In the genomic region with DNA sequence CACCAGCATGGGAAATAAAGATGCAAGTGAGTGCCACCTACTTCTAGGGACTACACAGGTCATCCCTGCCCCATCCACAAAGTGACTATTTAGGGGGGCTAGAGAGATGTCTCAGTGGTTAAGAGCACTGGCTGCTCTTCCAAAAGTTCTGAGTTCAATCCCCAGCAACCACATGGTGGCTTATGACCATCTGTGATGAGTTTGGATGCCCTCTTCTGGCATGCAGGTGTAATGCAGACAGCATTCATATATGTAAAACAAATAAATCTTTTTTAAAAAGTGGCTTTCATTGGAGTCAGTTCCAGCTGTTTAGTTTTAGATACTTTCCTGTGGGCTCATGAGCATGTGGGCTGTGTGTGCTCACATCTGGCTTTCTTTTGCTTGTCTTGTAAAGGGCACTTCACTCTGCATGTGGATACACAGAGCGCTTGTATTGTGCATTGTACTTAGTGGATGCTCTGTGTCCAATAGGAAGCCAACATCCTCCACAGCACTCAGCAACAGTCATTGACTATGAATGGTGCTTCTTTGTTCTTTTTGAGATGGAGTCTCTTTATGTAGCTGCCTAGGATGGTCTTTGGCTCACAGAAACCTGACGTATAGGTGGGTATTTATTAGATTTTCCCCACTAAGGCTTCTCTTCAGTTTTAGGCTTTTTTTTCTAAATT, we compare ENCODE assay signal across 12 mouse cellular contexts. TPM values are rescaled to one million over a fixed set of nuclear protein-coding genes. Genes with fewer than 3 reads are reported as not detected.
DNase-seq lines count a peak whose midpoint lies in the region; ATAC-seq and TF ChIP-seq lines count a peak whose summit lies in the region.
"Had no signal": no experiment of that assay in that cellular context is flagged by ENCODE, and none has a peak within 500 bp of the region (broad histone marks: within the 10 kb centered on the region; RNA-seq: fewer than 3 reads in every experiment).

No protein-coding gene starts in this region.

- H3K4me3 ChIP-seq in intestine, postnatal 0 days (ENCODE audit: low read depth, low read length) = no peak overlapping the region
- no peak overlapping the region for H3K4me3 ChIP-seq in intestine, embryonic 15.5 days (replicated peaks)
- H3K4me3 ChIP-seq in midbrain, embryonic 11.5 days (ENCODE audit: low read depth, low read length) = no peak overlapping the region
- no peak overlapping the region for H3K4me3 ChIP-seq in midbrain, embryonic 10.5 days

- H3K27me3 ChIP-seq in intestine, postnatal 0 days (replicated peaks; ENCODE audit: control insufficient read depth, insufficient read depth, low read length) = no peaks in the 10 kb centered on the region
- H3K27me3 ChIP-seq in intestine, embryonic 15.5 days (replicated peaks) = no peaks in the 10 kb centered on the region
- no peaks in the 10 kb centered on the region for H3K27me3 ChIP-seq in midbrain, embryonic 11.5 days (ENCODE audit: control insufficient read depth, insufficient read depth, low read length)
- no peaks in the 10 kb centered on the region for H3K27me3 ChIP-seq in midbrain, embryonic 10.5 days (ENCODE audit: low read depth, poor library complexity, severe bottlenecking)

- no peaks in the 10 kb centered on the region for H3K4me1 ChIP-seq in intestine, postnatal 0 days (replicated peaks; ENCODE audit: control insufficient read depth, insufficient read depth, low read length)
- H3K4me1 ChIP-seq in intestine, embryonic 15.5 days (replicated peaks) = no peaks in the 10 kb centered on the region
- H3K4me1 ChIP-seq in midbrain, embryonic 11.5 days (ENCODE audit: control insufficient read depth, insufficient read depth, low read length) = no peaks in the 10 kb centered on the region
- H3K4me1 ChIP-seq in midbrain, embryonic 10.5 days = no peaks in the 10 kb centered on the region

- peak; percentile 40 for TF ChIP-seq CTCF in intestine, postnatal 0 days (IDR thresholded peaks at IDR 0.05; ENCODE audit: low read depth)

- H3K36me3 ChIP-seq in intestine, postnatal 0 days (ENCODE audit: control insufficient read depth, insufficient read depth) = no peaks in the 10 kb centered on the region
- H3K36me3 ChIP-seq in intestine, embryonic 15.5 days = no peaks in the 10 kb centered on the region
- no peaks in the 10 kb centered on the region for H3K36me3 ChIP-seq in midbrain, embryonic 11.5 days (ENCODE audit: control insufficient read depth, insufficient read depth, low read length)
- no peaks in the 10 kb centered on the region for H3K36me3 ChIP-seq in midbrain, embryonic 10.5 days

- no peak for ATAC-seq in intestine, postnatal 0 days
- ATAC-seq in intestine, embryonic 15.5 days = no peak
- peak; percentile 48; the same call in 1 of the 2 replicates for ATAC-seq in midbrain, embryonic 11.5 days (ENCODE audit: low FRiP score)

- H3K9me3 ChIP-seq in intestine, postnatal 0 days (ENCODE audit: control insufficient read depth) = no peaks in the 10 kb centered on the region
- no peaks in the 10 kb centered on the region for H3K9me3 ChIP-seq in intestine, embryonic 15.5 days
- H3K9me3 ChIP-seq in midbrain, embryonic 11.5 days (ENCODE audit: control insufficient read depth, low read length) = no peaks in the 10 kb centered on the region
- H3K9me3 ChIP-seq in midbrain, embryonic 10.5 days (replicated peaks) = no peaks in the 10 kb centered on the region

- H3K9ac ChIP-seq in intestine, postnatal 0 days (ENCODE audit: low read depth, low read length) = no peak overlapping the region
- H3K9ac ChIP-seq in intestine, embryonic 15.5 days = no peak overlapping the region
- H3K9ac ChIP-seq in midbrain, embryonic 11.5 days (ENCODE audit: low read length) = no peak overlapping the region

- no peak overlapping the region for H3K27ac ChIP-seq in intestine, postnatal 0 days (ENCODE audit: low read depth, low read length)
- H3K27ac ChIP-seq in intestine, embryonic 15.5 days = no peak overlapping the region
- no peak overlapping the region for H3K27ac ChIP-seq in midbrain, embryonic 11.5 days (ENCODE audit: low read depth, low read length)
- H3K27ac ChIP-seq in midbrain, embryonic 10.5 days (replicated peaks) = no peak overlapping the region

- DNase-seq in midbrain, embryonic 11.5 days (ENCODE audit: low spot score, missing footprints) = no peak
- no peak for DNase-seq in midbrain, embryonic 10.5 days (ENCODE audit: low spot score)
- peak; percentile 47 for DNase-seq in MEL-GATA-1-ER (ENCODE audit: extremely low read depth, low read depth)
- peak; percentile 21 for DNase-seq in naive thymus-derived CD4-positive, alpha-beta T cell, adult 2 months (ENCODE audit: low read depth)
- no peak for DNase-seq in cerebellum, postnatal 25 days
- DNase-seq in cerebellum, adult 18-20 months = no peak
- DNase-seq: adrenal gland, postnatal 25 days; heart, adult 11 months had no signal

- no peak overlapping the region for H3K4me2 ChIP-seq in intestine, postnatal 0 days (replicated peaks; ENCODE audit: low read depth)
- no peak overlapping the region for H3K4me2 ChIP-seq in intestine, embryonic 15.5 days (replicated peaks)
- no peak overlapping the region for H3K4me2 ChIP-seq in midbrain, embryonic 11.5 days

- 90% methylated on average over 2 of the region's 2 CpGs for WGBS in intestine, postnatal 0 days
- 81% methylated on average over 2 of the region's 2 CpGs for WGBS in intestine, embryonic 15.5 days
- WGBS in midbrain, embryonic 11.5 days = 68% methylated on average over 2 of the region's 2 CpGs
- WGBS in midbrain, embryonic 10.5 days = 88% methylated on average over 2 of the region's 2 CpGs

RNA-seq across cellular contexts. Expression of gene Glod5, which starts 2.0 kb away (rescaled TPM):
- 39.5 and 41.4 TPM in 2 replicates for polyA plus RNA-seq in intestine, postnatal 0 days (2015; fragmentation: Nextera tagmentation; extraction: Ambion mirVana)
- 3.6 and 3.8 TPM in 2 replicates for polyA plus RNA-seq in intestine, embryonic 15.5 days (2015; fragmentation: Nextera tagmentation; extraction: Ambion mirVana)
- not detected in 2 replicates for polyA plus RNA-seq in midbrain, embryonic 11.5 days (2014; fragmentation: Nextera tagmentation; extraction: Ambion mirVana)
- 0.54 and 0.56 TPM in 2 replicates for polyA plus RNA-seq in midbrain, embryonic 10.5 days (2016; fragmentation: Nextera tagmentation; extraction: Ambion mirVana)
- polyA plus RNA-seq: lung, embryonic 16.5 days; urinary bladder, adult 2 months had no signal

RNA-seq across cellular contexts. Expression of gene Gata1, which starts 42.4 kb away (rescaled TPM):
- polyA plus RNA-seq in intestine, postnatal 0 days (2015; fragmentation: Nextera tagmentation; extraction: Ambion mirVana) = 0.08 TPM in 1 of 2 replicates, not detected in the other
- polyA plus RNA-seq in intestine, embryonic 15.5 days (2015; fragmentation: Nextera tagmentation; extraction: Ambion mirVana) = 1.7 and 2.4 TPM in 2 replicates
- 4.8 and 5.2 TPM in 2 replicates for polyA plus RNA-seq in midbrain, embryonic 11.5 days (2014; fragmentation: Nextera tagmentation; extraction: Ambion mirVana)
- 5.4 and 7.8 TPM in 2 replicates for polyA plus RNA-seq in midbrain, embryonic 10.5 days (2016; fragmentation: Nextera tagmentation; extraction: Ambion mirVana)

RNA-seq across cellular contexts. Expression of gene Suv39h1, which starts 54.3 kb away (rescaled TPM):
- 15.5 and 16.5 TPM in 2 replicates for polyA plus RNA-seq in intestine, postnatal 0 days (2015; fragmentation: Nextera tagmentation; extraction: Ambion mirVana)
- polyA plus RNA-seq in intestine, embryonic 15.5 days (2015; fragmentation: Nextera tagmentation; extraction: Ambion mirVana) = 47.5 and 53.3 TPM in 2 replicates
- 80.8 and 82.6 TPM in 2 replicates for polyA plus RNA-seq in midbrain, embryonic 11.5 days (2014; fragmentation: Nextera tagmentation; extraction: Ambion mirVana)
- 95.8 and 99.4 TPM in 2 replicates for polyA plus RNA-seq in midbrain, embryonic 10.5 days (2016; fragmentation: Nextera tagmentation; extraction: Ambion mirVana)

Comparison
In these comparisons a context has a peak if more than half of its experiments do, and no peak if none do; other contexts are left out.
1. DNase-seq: peak in MEL-GATA-1-ER (single experiment) and naive thymus-derived CD4-positive, alpha-beta T cell, adult 2 months (single experiment); none in midbrain, embryonic 11.5 days (single experiment), midbrain, embryonic 10.5 days (single experiment), cerebellum, postnatal 25 days (0 of 2) and cerebellum, adult 18-20 months (0 of 2).